Mouse (Mus musculus): ENCODE data around the gene Atp6v0c.

Gene Atp6v0c

DNA sequence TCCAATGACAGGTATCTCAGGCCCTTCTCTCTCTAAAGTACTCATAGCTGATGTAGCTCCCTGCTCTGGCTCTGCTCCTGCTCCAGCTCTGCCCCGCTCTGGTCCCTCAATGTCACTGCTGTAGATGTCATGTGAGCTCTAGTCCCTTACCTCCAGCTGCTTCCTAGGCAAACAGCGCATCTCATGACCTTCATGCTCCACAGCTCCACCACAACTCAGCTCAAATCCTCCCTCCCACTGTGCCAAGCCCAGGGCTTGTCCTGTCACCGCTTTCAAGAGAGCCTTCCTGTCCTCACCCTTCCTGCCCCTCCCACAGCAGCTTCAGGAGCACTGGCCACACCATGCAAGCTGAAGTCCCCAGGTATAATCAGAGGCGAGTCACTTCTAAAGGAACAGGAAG is 30.2 kb upstream of the Atp6v0c start:
- ATAC-seq (ENCODE audit: insufficient number of reproducible peaks, low FRiP score, low TSS enrichment) = no peak

DNA sequence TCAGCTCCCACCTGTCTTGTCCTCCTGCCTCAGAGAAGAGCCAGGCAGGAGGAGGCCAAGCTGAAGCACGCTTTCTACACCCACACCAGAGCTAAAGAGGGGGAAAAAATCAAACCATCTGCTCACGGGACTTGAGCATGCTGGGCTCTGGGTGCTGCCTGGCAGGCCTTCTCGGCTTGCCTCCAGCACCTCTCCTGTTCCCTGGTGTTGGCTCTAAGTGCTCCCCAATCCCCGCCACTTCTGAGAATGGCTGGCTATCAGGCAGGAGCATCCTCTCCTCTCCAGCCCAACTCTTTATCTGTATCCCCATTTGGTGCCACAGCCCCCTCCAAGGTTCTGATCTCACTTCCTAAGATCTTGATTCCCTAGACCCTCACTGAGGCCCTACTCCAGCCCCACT is 29.8 kb upstream of the Atp6v0c start:
- no peak for ATAC-seq (ENCODE audit: insufficient number of reproducible peaks, low FRiP score, low TSS enrichment)

DNA sequence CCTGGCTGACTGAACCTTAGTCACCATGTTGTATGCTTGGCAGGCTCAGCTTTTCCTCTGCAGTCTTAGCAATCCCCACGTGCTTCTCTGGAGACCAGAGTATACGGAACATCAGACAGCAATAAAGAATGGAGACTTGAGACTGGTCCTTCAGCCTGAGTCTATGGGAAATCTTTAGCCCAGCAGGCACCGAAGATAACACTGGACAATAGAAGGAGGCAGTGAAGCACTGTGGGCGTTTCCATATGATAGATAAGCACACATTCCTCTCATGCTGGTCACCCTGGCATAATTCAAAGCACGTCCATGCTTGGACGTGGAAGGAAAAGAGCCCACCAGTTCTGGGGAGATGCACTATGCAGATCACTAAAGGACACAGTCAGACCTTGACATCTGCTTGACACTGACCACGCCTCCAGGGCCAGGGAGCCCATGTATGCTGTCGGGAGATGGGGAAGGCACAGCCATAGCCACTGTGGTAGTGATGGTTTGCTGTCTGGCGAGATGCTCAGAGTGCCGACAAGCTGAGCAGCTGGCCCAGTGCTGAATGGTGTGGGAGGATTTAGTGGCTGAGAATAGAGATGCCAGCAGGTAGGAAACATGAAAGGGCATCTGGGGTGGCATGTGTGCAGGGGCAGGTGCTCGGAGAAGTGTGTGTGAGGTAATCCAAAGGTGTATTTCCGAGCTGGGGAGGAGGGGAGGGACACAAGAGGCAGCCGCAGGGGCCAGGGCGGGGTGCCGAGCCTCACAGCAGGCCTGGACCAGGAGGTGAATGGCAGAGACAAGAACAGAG is 27.7 kb upstream of the Atp6v0c start:
- no peak for ATAC-seq (ENCODE audit: insufficient number of reproducible peaks, low FRiP score, low TSS enrichment)

DNA sequence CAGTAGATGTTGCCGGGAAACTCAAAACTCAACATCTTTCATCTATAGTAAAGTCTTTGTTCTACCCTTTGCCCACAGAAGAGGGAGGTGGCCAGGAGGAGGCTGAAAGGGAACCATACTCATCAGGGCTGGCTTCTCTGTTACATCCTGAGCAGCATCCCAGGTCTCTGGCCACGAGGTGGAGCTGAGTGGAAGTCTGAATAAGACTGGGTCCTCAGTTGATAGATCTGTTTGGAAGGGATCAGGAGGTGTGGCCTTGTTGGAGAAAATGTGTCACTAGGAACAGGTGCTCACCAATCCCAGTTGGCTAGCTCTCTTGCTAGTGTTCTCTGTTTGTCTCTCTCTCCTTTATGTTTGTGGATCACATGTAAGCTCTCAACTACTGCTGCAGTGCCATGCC is 25.8 kb upstream of the Atp6v0c start:
- no peak for ATAC-seq (ENCODE audit: insufficient number of reproducible peaks, low FRiP score, low TSS enrichment)

DNA sequence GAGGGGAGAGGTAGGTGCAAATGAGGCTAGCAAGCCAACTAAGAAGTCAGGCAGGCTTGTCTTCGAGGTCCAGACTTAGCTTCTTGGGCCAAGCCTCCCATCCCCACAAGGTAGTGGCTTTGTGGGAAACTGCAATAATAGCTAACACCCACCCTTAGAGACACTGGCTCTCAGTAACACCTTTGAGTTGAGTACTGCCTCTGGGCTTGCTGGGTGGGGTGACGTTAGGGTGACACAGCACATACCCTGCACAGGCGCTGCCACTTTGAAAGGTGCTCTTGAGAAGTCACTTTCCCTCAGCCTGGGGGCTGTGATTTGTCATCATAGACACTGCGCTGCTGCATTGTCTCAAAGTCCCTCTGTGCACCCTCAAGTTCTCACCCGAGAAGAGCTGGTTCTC is 24.3 kb upstream of the Atp6v0c start:
- ATAC-seq (ENCODE audit: insufficient number of reproducible peaks, low FRiP score, low TSS enrichment) = no peak

DNA sequence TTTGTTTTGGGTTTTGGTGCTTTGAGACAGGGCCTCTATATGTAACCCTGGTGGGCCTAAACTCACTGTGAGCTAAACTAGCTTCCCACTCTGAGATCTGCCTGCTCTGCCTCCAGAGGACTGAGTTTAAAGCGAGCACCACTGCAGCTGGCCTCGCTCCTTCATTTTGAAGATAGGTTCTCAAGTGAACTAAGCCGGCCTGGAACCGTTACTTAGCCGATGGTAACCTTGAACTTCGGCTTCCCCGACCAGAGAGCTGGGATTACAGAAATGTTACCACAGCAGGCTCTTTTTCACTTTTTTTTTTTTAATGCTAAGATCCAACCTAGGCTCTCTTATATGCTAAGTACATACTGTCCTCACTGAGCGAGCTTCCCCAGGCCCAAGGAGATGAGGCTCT is 23.8 kb upstream of the Atp6v0c start:
- no peak for ATAC-seq (ENCODE audit: insufficient number of reproducible peaks, low FRiP score, low TSS enrichment)

DNA sequence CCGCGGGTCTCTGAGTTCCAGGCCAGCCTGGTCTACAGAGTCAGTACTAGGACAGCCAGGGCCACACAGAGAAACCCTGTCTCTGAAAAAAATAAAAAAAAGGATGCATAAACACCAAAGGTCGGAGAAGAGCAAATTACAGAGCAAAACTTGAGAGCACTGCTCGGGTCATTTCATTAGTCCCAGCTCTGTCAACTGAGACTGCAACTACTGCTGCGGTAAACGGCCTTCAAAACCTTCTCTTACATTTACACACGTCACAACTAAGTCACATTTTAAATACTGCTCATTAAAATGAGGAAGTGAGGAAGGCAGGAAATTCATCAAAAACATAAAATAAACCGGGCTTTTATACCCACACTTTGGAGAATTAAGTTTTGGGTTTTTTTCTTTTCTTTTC is 23.3 kb upstream of the Atp6v0c start:
- ATAC-seq (ENCODE audit: insufficient number of reproducible peaks, low FRiP score, low TSS enrichment) = no peak

DNA sequence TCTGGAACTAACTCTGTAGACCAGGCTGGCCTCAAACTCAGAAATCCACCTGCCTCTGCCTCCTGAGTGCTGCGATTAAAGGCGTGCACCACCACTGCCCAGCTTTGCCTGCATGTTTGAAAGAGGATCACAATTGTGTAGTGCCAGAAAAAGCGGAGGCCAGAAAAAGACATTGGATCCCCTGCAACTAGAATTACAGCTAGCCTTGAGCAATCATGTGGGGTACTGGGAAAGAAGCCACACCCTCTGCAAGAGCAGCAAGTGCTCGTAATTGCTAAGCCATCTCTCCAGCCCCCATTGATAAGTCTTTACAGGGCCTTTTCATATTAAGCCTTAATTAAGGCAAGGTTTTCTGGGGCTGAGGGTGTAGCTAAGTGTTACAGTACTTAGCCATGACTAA is 22.0 kb upstream of the Atp6v0c start:
- no peak for ATAC-seq (ENCODE audit: insufficient number of reproducible peaks, low FRiP score, low TSS enrichment)

DNA sequence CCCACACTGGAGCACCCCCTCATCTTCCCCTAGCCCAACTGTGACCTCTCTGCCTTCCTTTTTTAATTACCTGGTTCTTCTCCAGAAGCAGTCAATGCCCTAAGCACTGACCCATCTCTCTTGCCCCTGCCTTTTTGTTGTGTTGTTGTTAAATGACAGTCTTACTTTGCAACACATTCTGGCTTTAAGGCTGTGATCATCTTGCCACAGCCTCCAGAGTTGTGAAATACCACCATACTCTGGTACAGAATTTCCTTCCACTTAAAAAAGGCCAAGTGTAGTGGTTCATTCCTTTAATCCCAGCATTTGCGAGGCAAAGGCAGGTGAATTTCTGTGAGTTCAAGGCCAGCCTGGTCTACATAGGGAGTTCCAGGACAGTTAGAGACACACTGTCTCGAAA is 21.4 kb upstream of the Atp6v0c start:
- ATAC-seq (ENCODE audit: insufficient number of reproducible peaks, low FRiP score, low TSS enrichment) = no peak

DNA sequence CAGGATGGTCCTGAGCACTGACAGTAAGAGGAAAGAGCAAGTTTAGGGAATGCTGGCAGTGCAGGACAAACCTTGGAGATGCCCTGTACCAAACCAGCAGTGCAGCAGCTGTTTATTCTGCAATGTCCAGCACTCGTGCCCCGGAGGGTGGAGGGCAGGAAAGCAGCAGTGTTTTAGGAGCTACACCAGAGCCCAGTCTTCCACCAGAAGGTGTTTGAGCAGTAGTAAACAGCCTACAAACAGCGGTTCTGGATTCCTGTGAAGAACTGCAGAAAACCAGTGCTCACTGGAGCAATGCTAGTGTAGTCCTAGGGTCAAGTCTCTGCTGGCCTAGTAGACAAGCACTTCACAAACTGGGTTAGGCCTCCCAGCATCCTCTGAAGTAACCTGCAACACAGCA is 4.8 kb upstream of the Atp6v0c start:
- ATAC-seq (ENCODE audit: insufficient number of reproducible peaks, low FRiP score, low TSS enrichment) = no peak

DNA sequence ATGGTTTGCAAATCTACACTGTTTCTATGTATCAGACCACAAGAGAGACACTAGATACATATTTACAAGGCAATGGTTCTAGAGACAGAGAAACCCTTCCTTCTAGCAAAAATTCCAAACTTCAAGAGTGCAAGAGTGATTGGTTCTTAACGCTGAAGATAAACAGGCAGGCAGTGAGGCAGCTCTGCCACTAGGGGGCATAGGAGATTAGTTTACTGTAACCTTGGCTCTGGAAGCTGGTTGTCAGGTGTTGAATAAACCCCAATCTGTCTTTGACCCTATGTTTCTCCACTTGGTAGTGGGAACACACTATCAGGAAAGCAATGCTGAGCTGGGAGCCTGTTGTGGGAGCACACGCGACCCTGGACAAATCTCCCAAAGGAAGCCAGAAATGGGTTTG is 3.9 kb upstream of the Atp6v0c start:
- no peak for ATAC-seq (ENCODE audit: insufficient number of reproducible peaks, low FRiP score, low TSS enrichment)

DNA sequence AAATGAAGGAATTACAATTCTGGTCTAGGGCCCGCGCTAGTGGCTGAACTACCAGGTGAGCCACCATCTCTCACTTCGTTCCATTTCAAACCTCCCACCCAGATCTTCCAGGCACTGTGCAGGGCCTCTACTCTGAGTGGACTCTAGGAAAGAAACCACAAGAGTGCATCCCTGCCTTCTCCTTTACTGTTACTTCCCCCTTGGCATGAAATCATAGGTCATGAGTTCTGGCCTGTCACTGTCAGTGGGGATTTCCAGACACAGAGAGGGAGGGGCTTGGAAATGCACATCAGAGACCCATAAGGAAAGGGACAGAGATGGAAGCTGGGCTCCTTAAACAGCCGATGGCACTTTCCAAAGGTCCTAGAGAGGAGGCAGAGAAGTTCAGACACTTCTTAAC is 2.2 kb upstream of the Atp6v0c start:
- ATAC-seq (ENCODE audit: insufficient number of reproducible peaks, low FRiP score, low TSS enrichment) = no peak

DNA sequence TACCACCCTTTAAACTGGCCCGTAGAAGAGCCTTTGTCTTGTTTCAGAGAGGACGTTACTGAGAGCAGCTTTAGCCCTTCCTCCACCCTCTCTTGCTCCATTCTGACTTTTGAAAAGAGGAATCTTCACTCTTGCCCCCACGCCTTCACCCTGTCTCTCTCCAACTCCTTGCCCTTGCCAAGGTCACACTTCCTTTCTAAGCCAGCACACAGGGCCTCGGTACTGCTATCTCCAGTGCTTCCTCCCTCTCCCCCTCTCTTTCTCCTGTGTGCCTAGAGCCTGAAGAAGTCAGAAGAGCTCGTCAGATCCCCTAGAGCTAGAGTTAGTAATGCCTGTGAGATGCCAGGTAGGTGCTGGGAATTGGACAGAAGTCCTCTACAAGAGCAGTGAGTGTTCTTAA is 1.2 kb upstream of the Atp6v0c start:
- ATAC-seq (ENCODE audit: insufficient number of reproducible peaks, low FRiP score, low TSS enrichment) = no peak

DNA sequence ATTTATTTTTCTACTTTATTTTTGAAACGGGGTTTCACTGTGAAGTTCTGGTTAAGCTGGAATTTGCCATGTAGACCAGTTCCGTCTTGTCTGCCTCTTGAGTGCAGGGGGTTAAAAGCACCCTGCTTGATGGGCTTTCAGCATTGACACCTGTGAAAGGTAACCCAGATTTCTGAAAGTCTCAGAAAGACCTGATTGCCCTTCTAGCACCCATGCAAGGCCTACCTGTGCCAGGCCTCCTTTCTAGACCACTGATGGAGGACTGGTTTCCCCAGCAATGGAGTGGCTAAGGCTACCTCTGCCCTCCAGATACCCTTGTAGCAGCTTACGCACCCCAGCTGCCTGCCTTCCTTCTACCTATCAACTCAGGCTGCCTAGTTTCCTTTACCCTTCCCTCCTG is 623 bp upstream of the Atp6v0c start:
- ATAC-seq (ENCODE audit: insufficient number of reproducible peaks, low FRiP score, low TSS enrichment) = no peak

DNA sequence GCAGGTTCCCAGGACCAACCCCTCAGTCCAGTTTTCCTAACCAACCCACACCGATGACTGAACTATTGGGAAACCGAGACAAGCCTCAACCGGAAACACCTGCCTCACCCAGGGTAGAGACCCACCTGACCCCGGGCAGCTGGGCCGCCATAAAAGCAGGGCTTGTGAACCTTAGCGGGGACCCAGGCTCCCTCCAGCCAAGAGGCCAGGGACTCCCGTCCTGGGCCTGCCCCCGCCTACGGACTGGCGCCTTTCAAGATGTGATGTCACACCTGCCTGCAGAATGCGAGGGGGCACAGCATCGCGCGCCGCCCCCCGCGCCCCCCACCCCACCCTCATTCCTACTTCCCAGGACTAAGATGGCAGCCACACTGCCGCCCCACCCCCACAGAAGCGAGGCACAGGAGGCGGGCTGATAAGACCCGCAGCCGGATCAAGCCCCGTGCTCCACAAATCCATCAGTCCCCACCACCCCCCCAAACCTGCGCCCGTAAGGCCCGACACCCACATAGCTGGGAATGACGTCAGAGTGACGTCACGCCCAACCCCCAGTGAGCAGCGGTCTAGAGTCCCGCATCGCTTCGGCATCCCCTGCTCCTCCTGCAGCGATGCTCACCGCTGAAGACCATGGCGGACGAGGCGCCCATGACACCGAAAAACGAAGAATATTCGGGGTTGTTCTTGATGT is 768 bp downstream of the Atp6v0c start:
- ATAC-seq (ENCODE audit: insufficient number of reproducible peaks, low FRiP score, low TSS enrichment) = peak; percentile 17; the same call in 1 of the 2 replicates

DNA sequence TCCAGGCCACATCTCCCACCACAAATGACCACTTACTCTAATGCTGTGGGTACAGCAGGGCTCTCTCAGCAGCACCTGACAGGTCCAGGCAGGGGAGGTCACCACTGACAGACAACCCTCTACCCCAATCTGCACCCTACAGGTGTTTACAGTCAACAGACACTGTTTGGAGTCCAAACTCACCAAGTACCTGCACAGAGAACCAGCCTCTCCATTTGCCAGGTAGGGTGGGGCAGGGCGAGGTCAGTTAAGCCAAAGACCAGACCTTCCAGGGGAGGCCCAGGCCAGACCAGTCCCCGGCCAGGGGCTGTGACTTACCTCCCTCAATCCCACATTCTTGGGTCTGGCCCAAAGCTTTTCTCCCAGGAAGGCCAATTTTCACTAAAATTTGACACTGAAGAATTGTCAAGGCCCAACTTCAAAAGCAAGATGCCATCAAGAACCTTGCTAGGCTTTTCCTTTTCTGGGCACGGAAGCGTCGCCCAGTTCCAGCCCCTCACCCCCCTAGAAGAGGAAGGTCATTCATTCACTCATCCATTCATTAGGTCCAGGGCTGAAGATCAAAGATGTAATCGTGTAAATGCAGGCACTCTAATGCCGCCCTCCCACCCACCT is 1.5 kb downstream of the Atp6v0c start:
- ATAC-seq (ENCODE audit: insufficient number of reproducible peaks, low FRiP score, low TSS enrichment) = no peak

DNA sequence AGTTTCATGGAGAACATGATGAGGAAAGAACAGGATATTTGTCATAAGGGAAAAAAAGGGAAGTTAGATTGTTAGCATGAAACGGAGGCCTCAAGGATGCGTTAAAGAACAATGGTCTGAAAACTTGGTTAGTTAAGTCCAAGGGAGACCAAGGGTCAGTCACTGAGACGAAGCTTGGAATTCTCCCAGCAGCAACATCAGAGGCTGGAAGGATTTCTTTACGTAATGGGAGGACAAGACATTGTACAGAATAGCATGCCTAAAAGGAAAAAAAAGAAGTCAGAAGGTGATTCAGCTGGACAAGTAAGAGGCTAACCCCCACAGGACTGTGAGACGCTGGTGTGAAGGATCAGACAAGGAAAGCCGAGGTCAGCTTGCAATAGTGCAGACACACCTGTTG is 2.4 kb downstream of the Atp6v0c start:
- ATAC-seq (ENCODE audit: insufficient number of reproducible peaks, low FRiP score, low TSS enrichment) = no peak

DNA sequence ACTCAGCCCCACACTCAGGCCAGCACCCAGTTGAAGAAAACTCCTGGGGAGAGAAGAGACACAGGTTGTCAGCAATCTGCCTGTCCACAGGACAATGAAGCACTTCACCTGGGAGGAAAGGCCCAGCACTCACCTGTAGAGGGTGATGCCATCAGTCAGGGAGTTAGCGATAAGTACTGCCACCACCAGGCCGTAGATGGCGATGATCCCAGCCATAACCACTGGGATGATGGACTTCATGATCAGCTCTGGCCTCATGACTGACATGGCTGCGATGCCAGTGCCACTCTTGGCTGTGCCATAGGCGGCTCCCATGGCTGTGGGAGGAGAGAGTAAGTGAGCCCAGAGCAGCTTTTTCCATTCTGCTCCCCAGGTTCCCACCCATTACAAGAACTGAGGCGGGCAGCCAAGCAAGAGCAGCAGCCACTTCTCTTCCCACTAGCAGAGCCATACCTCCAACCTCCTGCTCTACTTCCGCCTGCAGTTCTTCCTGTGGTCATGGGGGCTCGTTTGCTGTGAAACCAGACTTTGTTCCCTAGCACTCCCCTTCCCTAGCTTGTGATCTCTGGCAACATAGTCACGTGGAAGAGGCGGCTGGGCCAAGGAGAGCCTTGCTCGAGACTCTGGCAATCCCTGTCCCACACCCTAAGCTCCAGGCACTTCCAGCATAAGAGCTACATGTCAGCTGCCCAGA is 4.8 kb downstream of the Atp6v0c start:
- no peak for ATAC-seq (ENCODE audit: insufficient number of reproducible peaks, low FRiP score, low TSS enrichment)

DNA sequence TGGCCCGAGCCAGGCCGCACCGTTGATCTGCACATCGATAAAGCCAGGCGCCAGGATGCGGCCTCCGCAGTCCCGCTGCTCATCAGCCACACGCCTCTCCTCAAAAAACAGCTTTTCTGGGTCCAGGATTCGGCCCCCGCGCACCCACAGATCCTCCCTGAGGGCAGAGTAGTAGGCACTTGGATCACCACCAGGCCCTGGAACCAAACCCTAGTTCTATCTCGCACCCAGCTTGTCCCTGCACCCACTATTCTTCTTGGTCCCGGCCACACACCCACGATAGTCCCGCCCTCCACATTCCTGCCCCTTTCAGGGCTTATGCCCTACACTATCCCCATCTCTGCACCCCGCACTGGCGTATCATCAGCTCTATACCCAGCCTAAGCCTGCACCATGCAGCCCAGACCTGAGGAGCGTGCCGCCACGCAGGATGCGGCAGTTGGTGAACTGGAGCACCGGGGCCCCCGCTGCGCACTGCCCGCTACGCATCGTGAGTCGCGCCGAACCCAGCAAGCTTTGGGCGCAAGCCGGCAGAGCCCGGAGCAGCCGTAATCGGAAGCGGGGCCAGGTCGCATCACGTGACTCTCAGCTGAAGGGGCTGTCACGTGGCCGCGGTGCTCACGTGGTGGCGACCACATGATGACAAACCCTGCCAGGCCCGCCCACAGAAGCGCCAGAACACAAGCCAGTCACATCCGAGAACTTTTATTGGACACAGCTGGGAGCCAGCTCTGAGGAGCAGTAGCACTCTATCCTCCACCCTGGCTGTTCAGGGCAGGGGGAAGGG is 6.1 kb downstream of the Atp6v0c start, which contains the start of gene Amdhd2:
Gene Amdhd2, minus strand, starts transcription at position 591 of the 787 bp plus-strand sequence.
- ATAC-seq (ENCODE audit: insufficient number of reproducible peaks, low FRiP score, low TSS enrichment) = peak; percentile 62

DNA sequence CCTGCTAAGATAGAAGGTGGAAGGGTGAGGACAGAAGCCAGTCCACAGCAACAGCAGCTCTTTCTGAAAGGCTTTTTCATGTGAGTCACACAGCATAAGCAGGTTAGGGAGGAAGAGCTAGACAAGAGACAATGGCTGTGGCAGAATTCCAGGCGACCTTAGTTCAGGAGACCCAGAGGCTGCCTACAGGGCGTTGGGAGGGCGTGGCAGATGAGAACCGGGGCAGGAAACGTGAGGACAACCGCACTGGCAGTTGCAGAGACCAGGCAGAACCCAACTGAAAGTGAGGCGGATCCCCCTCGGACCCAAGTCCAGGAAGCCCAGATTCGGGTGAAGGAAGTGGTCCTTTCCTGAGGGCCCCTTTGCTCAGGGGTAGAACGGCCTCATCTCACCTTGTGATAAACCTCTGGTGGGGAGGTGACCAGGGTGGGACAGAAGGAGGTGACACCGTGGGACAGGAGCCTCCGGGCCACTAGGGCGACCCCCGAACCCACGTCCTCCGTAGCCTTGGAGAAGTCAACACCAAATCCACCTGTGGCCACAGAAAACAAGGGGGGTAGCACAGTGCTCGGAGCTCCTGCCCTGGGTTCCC is 6.8 kb downstream of the Atp6v0c start:
- no peak for ATAC-seq (ENCODE audit: insufficient number of reproducible peaks, low FRiP score, low TSS enrichment)

Measured in cerebellum, adult (tissue).